Mouse (Mus musculus): ENCODE results near the gene Iqcm. TPM values are rescaled to one million over a fixed set of nuclear protein-coding genes. Genes with fewer than 3 reads are reported as not detected.

The Iqcm gene
- polyA plus RNA-seq, 1 experiment, result not detected

DNA sequence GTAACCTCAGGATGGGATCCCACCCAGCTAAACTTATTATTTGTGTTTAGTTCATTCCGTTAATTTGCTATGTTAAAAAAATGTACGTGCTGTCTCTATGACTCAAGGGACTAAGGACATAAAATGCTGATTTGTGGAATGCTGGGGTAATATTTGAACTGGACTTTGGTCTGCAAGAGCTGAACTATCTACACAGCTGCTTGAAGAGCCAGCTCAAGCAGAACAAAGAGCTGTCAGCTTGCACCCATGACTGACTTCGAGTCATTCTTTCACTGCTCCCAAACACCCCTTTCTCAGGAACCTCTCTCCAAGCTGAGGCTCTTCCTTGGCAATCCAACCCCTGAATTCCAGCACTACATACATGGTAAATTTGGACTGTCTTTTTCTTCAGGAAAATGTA is 65.3 kb downstream of the Iqcm start:
- H3K36me3 ChIP-seq (ENCODE audit: control insufficient read depth, insufficient read depth), result no peaks in the 10 kb centered on the region
- TF ChIP-seq MYOG (IDR thresholded peaks at IDR 0.05; ENCODE audit: control insufficient read depth, extremely low read depth, insufficient read length), result no peak
- no peak for TF ChIP-seq USF1 (IDR thresholded peaks at IDR 0.05; ENCODE audit: low read depth)
- no peaks in the 10 kb centered on the region for H3K79me3 ChIP-seq (ENCODE audit: low read depth)
- no peak overlapping the region for H3ac ChIP-seq (ENCODE audit: control insufficient read depth, insufficient read length, low read depth)
- no peaks in the 10 kb centered on the region for H3K27me3 ChIP-seq (ENCODE audit: control insufficient read depth, insufficient read depth, insufficient read length)
- H3K79me2 ChIP-seq (ENCODE audit: control insufficient read depth, insufficient read depth), result no peaks in the 10 kb centered on the region
- no peak overlapping the region for H3K4me3 ChIP-seq (ENCODE audit: insufficient read depth, poor library complexity, severe bottlenecking)

GRCm38 (mm10) chr8:75549284-75549683 is 100.8 kb downstream of the Iqcm start:
- Histone ChIP-seq H3K79me2 (ENCODE audit: control insufficient read depth, insufficient read depth) (no peaks in the 10 kb centered on the region), H3ac (ENCODE audit: control insufficient read depth, insufficient read length, low read depth) (no peak overlapping the region), H3K4me3 (ENCODE audit: insufficient read depth, poor library complexity, severe bottlenecking) (no peak overlapping the region), H3K27me3 (ENCODE audit: control insufficient read depth, insufficient read depth, insufficient read length) (no peaks in the 10 kb centered on the region), H3K36me3 (ENCODE audit: control insufficient read depth, insufficient read depth) (no peaks in the 10 kb centered on the region), H3K79me3 (ENCODE audit: low read depth) (no peaks in the 10 kb centered on the region)
- TF ChIP-seq CTCF (IDR thresholded peaks at IDR 0.05; ENCODE audit: control insufficient read depth, insufficient read depth, insufficient read length), result no peak
- no peak for TF ChIP-seq CEBPB (IDR thresholded peaks at IDR 0.05; ENCODE audit: low read depth)
- TF ChIP-seq MYOG (IDR thresholded peaks at IDR 0.05; ENCODE audit: control insufficient read depth, extremely low read depth, insufficient read length), result no peak
- no peak for TF ChIP-seq USF1 (IDR thresholded peaks at IDR 0.05; ENCODE audit: low read depth)
- no peak for TF ChIP-seq MYOD1 (IDR thresholded peaks at IDR 0.05; ENCODE audit: control insufficient read depth, insufficient read length, low read depth)

DNA sequence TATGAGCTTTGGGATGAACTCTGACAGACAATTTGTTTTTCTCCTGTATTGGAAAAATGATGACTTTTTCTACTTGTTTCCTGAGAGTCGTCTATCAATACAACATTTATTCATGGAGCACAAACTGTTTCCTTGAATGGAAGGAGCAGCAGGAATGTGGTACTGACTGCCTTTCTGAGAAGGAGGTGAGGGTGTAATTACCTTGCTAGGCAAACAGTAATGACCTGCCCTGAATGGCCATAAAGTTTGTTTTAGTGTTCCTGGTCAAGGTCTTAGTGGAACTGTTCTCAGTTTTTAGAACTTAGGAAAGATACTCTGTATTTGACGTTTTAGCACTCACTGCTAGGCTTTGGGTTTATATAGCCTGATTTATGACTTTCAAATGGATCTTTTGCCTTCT is 147.8 kb downstream of the Iqcm start:
- Histone ChIP-seq H3K36me3 (ENCODE audit: control insufficient read depth, insufficient read depth) (no peaks in the 10 kb centered on the region), H3K79me2 (ENCODE audit: control insufficient read depth, insufficient read depth) (no peaks in the 10 kb centered on the region), H3K27me3 (ENCODE audit: control insufficient read depth, insufficient read depth, insufficient read length) (no peaks in the 10 kb centered on the region), H3ac (ENCODE audit: control insufficient read depth, insufficient read length, low read depth) (no peak overlapping the region), H3K79me3 (ENCODE audit: low read depth) (no peaks in the 10 kb centered on the region), H3K4me3 (ENCODE audit: insufficient read depth, poor library complexity, severe bottlenecking) (no peak overlapping the region)
- TF ChIP-seq CTCF (IDR thresholded peaks at IDR 0.05; ENCODE audit: control insufficient read depth, insufficient read depth, insufficient read length) (no peak), MYOD1 (IDR thresholded peaks at IDR 0.05; ENCODE audit: control insufficient read depth, insufficient read length, low read depth) (no peak), CEBPB (IDR thresholded peaks at IDR 0.05; ENCODE audit: low read depth) (no peak), MAX (IDR thresholded peaks at IDR 0.05) (no peak), USF1 (IDR thresholded peaks at IDR 0.05; ENCODE audit: low read depth) (no peak), FOSL1 (IDR thresholded peaks at IDR 0.05; ENCODE audit: insufficient read depth, low read length, poor library complexity, severe bottlenecking) (no peak), MYOG (IDR thresholded peaks at IDR 0.05; ENCODE audit: control insufficient read depth, extremely low read depth, insufficient read length) (no peak)

DNA sequence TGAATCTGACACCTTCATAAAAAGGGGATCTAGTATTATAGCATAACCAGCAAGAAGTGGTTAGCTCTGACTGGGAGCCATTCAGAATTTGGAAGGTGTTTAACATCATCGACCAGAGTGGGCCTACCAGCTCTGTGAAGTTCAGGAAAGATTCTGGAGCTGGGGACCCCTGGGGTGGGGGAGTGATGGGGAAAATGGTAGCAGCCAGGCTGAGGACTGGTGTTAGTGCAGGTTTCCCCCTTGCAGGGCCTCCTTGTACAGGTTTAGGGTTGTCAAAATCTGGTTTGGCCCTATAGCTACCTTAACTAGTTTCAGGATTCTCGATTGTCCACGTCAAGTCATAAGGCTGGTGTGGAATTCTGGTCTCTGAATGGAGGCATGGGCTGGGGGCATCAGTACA is 194.5 kb downstream of the Iqcm start:
- H3K27me3 ChIP-seq (ENCODE audit: control insufficient read depth, insufficient read depth, insufficient read length), result no peaks in the 10 kb centered on the region
- H3K79me3 ChIP-seq (ENCODE audit: low read depth), result no peaks in the 10 kb centered on the region
- no peaks in the 10 kb centered on the region for H3K36me3 ChIP-seq (ENCODE audit: control insufficient read depth, insufficient read depth)
- H3K79me2 ChIP-seq (ENCODE audit: control insufficient read depth, insufficient read depth), result no peaks in the 10 kb centered on the region
- no peak overlapping the region for H3K4me3 ChIP-seq (ENCODE audit: insufficient read depth, poor library complexity, severe bottlenecking)
- no peak for TF ChIP-seq MYOD1 (IDR thresholded peaks at IDR 0.05; ENCODE audit: control insufficient read depth, insufficient read length, low read depth)
- TF ChIP-seq MYOG (IDR thresholded peaks at IDR 0.05; ENCODE audit: control insufficient read depth, extremely low read depth, insufficient read length), result no peak
- TF ChIP-seq USF1 (IDR thresholded peaks at IDR 0.05; ENCODE audit: low read depth), result no peak
- no peak for TF ChIP-seq CEBPB (IDR thresholded peaks at IDR 0.05; ENCODE audit: low read depth)
- no peak for TF ChIP-seq FOSL1 (IDR thresholded peaks at IDR 0.05; ENCODE audit: insufficient read depth, low read length, poor library complexity, severe bottlenecking)
- TF ChIP-seq MAX (IDR thresholded peaks at IDR 0.05), result no peak
- no peak for TF ChIP-seq CTCF (IDR thresholded peaks at IDR 0.05; ENCODE audit: control insufficient read depth, insufficient read depth, insufficient read length)
- no peak overlapping the region for H3ac ChIP-seq (ENCODE audit: control insufficient read depth, insufficient read length, low read depth)

- no peaks in the 10 kb centered on the region for H3K27me3 ChIP-seq (ENCODE audit: control insufficient read depth, insufficient read depth, insufficient read length)
- no peaks in the 10 kb centered on the region for H3K36me3 ChIP-seq (ENCODE audit: control insufficient read depth, insufficient read depth)
- no peaks in the 10 kb centered on the region for H3K79me3 ChIP-seq (ENCODE audit: low read depth)
- H3K4me3 ChIP-seq (ENCODE audit: insufficient read depth, poor library complexity, severe bottlenecking), result no peak overlapping the region
- H3K79me2 ChIP-seq (ENCODE audit: control insufficient read depth, insufficient read depth), result no peaks in the 10 kb centered on the region
- H3ac ChIP-seq (ENCODE audit: control insufficient read depth, insufficient read length, low read depth), result no peak overlapping the region
- no peak for TF ChIP-seq CEBPB (IDR thresholded peaks at IDR 0.05; ENCODE audit: low read depth)
- no peak for TF ChIP-seq MYOG (IDR thresholded peaks at IDR 0.05; ENCODE audit: control insufficient read depth, extremely low read depth, insufficient read length)
- TF ChIP-seq MYOD1 (IDR thresholded peaks at IDR 0.05; ENCODE audit: control insufficient read depth, insufficient read length, low read depth), result no peak
- no peak for TF ChIP-seq CTCF (IDR thresholded peaks at IDR 0.05; ENCODE audit: control insufficient read depth, insufficient read depth, insufficient read length)
- no peak for TF ChIP-seq FOSL1 (IDR thresholded peaks at IDR 0.05; ENCODE audit: insufficient read depth, low read length, poor library complexity, severe bottlenecking)
- TF ChIP-seq USF1 (IDR thresholded peaks at IDR 0.05; ENCODE audit: low read depth), result no peak
- no peak for TF ChIP-seq MAX (IDR thresholded peaks at IDR 0.05)
These were observed 210.8 kb downstream of the Iqcm start for GRCm38 (mm10) chr8:75659287-75659686.

DNA sequence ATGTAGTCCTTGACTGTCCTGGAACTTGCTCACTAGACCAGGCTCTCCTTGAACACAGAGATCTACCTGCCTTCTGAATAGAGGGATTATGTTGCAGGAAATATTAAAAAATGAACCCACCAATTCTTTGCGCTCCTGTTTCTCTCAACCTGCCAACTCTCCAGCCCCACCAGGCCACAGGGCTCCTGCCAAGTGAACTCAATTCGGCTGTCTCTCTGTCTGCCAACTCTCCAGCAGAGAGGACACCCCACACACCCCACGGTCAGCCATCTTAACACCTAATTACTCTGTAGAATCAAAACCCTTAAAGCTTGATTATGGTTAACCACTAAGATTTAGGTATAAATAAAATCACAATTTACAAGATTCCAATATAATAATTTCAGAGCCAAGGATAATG is 298.1 kb downstream of the Iqcm start:
- Histone ChIP-seq H3K4me3 (ENCODE audit: insufficient read depth, poor library complexity, severe bottlenecking) (no peak overlapping the region), H3K79me3 (ENCODE audit: low read depth) (no peaks in the 10 kb centered on the region), H3K79me2 (ENCODE audit: control insufficient read depth, insufficient read depth) (no peaks in the 10 kb centered on the region), H3K27me3 (ENCODE audit: control insufficient read depth, insufficient read depth, insufficient read length) (no peaks in the 10 kb centered on the region), H3ac (ENCODE audit: control insufficient read depth, insufficient read length, low read depth) (no peak overlapping the region), H3K36me3 (ENCODE audit: control insufficient read depth, insufficient read depth) (no peaks in the 10 kb centered on the region)
- TF ChIP-seq MAX (IDR thresholded peaks at IDR 0.05) (no peak), CEBPB (IDR thresholded peaks at IDR 0.05; ENCODE audit: low read depth) (no peak), MYOD1 (IDR thresholded peaks at IDR 0.05; ENCODE audit: control insufficient read depth, insufficient read length, low read depth) (no peak), MYOG (IDR thresholded peaks at IDR 0.05; ENCODE audit: control insufficient read depth, extremely low read depth, insufficient read length) (no peak), CTCF (IDR thresholded peaks at IDR 0.05; ENCODE audit: control insufficient read depth, insufficient read depth, insufficient read length) (no peak), USF1 (IDR thresholded peaks at IDR 0.05; ENCODE audit: low read depth) (no peak), FOSL1 (IDR thresholded peaks at IDR 0.05; ENCODE audit: insufficient read depth, low read length, poor library complexity, severe bottlenecking) (no peak)

All from C2C12 (cell line).